Mouse (Mus musculus): ENCODE measurements around the gene Hoxb6. TPM values are rescaled to one million over a fixed set of nuclear protein-coding genes. Genes with fewer than 3 reads are reported as not detected.

Hoxb6 gene
- polyA plus RNA-seq, 1 experiment: 0.50 TPM

DNA sequence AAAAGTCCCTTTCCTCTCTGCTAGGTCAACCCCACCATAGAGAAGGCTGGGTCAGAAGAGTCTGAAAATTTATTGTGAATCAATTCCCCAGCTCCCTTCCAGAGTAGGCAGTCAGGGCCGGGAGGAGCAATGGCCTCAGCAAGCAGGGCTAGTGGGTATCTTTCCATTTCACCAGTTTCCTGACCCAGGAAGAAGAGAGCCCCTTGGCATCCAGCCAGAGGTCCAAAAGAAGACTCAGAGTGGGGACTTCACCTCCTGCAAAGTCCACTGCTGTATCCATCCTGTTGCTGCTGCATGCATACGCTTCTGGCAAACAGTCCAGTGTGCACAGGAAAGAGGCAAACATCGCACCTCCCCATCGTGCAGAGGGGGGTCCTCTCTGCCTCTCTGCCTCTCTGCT lies 16.4 kb upstream of the Hoxb6 start:
- no peak for DNase-seq
- H3K27me3 ChIP-seq (ENCODE audit: control insufficient read depth, insufficient read depth, low read length): peaks cover 42% of the 10 kb centered on the region
- no peaks in the 10 kb centered on the region; the same call in 1 of the 2 replicates for H3K4me1 ChIP-seq (replicated peaks; ENCODE audit: control insufficient read depth, insufficient read depth, low read length)
- 29% methylated on average over 4 of the region's 4 CpGs for WGBS
- H3K4me3 ChIP-seq (ENCODE audit: control insufficient read depth, insufficient read depth, low read length): no peak overlapping the region
- no peak for TF ChIP-seq POLR2A (IDR thresholded peaks at IDR 0.05; ENCODE audit: control insufficient read depth, extremely low read depth, insufficient read depth, low read length, poor library complexity)
- TF ChIP-seq CTCF (IDR thresholded peaks at IDR 0.05; ENCODE audit: borderline replicate concordance, control insufficient read depth, extremely low read depth, insufficient read depth, low read length, poor library complexity): no peak
- H3K36me3 ChIP-seq (ENCODE audit: control insufficient read depth, insufficient read depth, low read length): no peaks in the 10 kb centered on the region
- H3K27ac ChIP-seq (ENCODE audit: control insufficient read depth, insufficient read depth, low read length): no peak overlapping the region

DNA sequence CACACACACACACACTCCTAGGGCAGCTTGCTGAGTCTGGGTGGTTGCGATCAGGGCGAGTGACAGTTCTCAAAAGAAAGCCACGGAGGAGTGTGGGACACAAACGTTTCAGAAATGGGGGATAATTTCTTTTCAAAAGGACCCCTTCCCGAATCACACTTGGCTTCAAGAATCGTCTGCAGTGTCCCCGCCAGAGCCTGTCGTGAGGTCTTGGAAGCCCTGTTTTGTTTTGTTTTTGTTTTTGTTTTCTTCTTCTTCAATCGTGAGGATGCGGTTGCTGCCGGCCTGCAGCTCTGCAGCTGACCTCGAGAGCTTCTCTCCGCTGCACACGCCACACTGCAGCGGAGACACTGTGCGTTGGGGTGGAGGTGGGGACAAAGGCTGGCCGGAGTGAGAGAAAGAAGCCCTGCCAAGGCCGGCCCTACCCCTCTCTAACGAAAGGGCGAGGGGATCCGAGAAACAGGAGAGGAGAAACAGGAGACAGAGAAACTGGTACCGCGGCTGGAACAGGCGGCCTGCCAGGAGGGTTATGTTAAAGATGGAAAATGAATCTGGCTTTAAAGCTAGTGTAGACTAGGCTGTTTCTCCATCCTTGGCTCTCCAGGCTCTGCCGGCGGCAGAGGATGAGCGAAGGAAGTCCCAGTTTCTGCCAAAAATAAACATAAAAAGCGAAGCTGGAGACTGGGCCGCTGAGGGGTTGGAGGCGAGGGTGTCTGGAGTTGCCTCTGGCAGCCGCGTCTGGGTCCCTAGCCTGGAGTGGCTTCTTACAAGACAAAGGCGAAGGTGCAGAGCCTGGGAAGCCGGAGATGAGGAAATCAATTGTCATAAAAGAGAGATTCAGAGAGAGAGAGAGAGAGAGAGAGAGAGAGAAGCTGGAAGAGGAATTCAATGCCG lies 14.9 kb upstream of the Hoxb6 start:
- Histone ChIP-seq H3K27me3 (ENCODE audit: control insufficient read depth, insufficient read depth, low read length) (peaks cover 45% of the 10 kb centered on the region), H3K36me3 (ENCODE audit: control insufficient read depth, insufficient read depth, low read length) (no peaks in the 10 kb centered on the region), H3K4me1 (replicated peaks; ENCODE audit: control insufficient read depth, insufficient read depth, low read length) (no peaks in the 10 kb centered on the region), H3K27ac (ENCODE audit: control insufficient read depth, insufficient read depth, low read length) (no peak overlapping the region), H3K4me3 (ENCODE audit: control insufficient read depth, insufficient read depth, low read length) (no peak overlapping the region)
- 8% methylated on average over 35 of the region's 35 CpGs for WGBS
- no peak for DNase-seq
- TF ChIP-seq POLR2A (IDR thresholded peaks at IDR 0.05; ENCODE audit: control insufficient read depth, extremely low read depth, insufficient read depth, low read length, poor library complexity) (no peak), CTCF (IDR thresholded peaks at IDR 0.05; ENCODE audit: borderline replicate concordance, control insufficient read depth, extremely low read depth, insufficient read depth, low read length, poor library complexity) (no peak)

GRCm38 (mm10) chr11:96278324-96278723 lies 14.0 kb upstream of the Hoxb6 start:
- TF ChIP-seq POLR2A (IDR thresholded peaks at IDR 0.05; ENCODE audit: control insufficient read depth, extremely low read depth, insufficient read depth, low read length, poor library complexity) (no peak), CTCF (IDR thresholded peaks at IDR 0.05; ENCODE audit: borderline replicate concordance, control insufficient read depth, extremely low read depth, insufficient read depth, low read length, poor library complexity) (no peak)
- H3K27me3 ChIP-seq (ENCODE audit: control insufficient read depth, insufficient read depth, low read length): peaks cover 48% of the 10 kb centered on the region
- no peaks in the 10 kb centered on the region for H3K36me3 ChIP-seq (ENCODE audit: control insufficient read depth, insufficient read depth, low read length)
- H3K4me3 ChIP-seq (ENCODE audit: control insufficient read depth, insufficient read depth, low read length): no peak overlapping the region
- no peak overlapping the region for H3K27ac ChIP-seq (ENCODE audit: control insufficient read depth, insufficient read depth, low read length)
- no peak for DNase-seq
- 17% methylated on average over 14 of the region's 14 CpGs for WGBS
- no peaks in the 10 kb centered on the region for H3K4me1 ChIP-seq (replicated peaks; ENCODE audit: control insufficient read depth, insufficient read depth, low read length)

GRCm38 (mm10) chr11:96278773-96279172 lies 13.5 kb upstream of the Hoxb6 start:
- H3K4me3 ChIP-seq (ENCODE audit: control insufficient read depth, insufficient read depth, low read length): no peak overlapping the region
- peak; percentile 79 for DNase-seq
- no peak overlapping the region for H3K27ac ChIP-seq (ENCODE audit: control insufficient read depth, insufficient read depth, low read length)
- H3K4me1 ChIP-seq (replicated peaks; ENCODE audit: control insufficient read depth, insufficient read depth, low read length): no peaks in the 10 kb centered on the region
- WGBS: 1% methylated on average over 9 of the region's 9 CpGs
- TF ChIP-seq CTCF (IDR thresholded peaks at IDR 0.05; ENCODE audit: borderline replicate concordance, control insufficient read depth, extremely low read depth, insufficient read depth, low read length, poor library complexity) (peak; percentile 72; the same call in 1 of the 2 replicates), POLR2A (IDR thresholded peaks at IDR 0.05; ENCODE audit: control insufficient read depth, extremely low read depth, insufficient read depth, low read length, poor library complexity) (no peak)
- peaks cover 48% of the 10 kb centered on the region for H3K27me3 ChIP-seq (ENCODE audit: control insufficient read depth, insufficient read depth, low read length)
- no peaks in the 10 kb centered on the region for H3K36me3 ChIP-seq (ENCODE audit: control insufficient read depth, insufficient read depth, low read length)

- H3K4me1 ChIP-seq (replicated peaks; ENCODE audit: control insufficient read depth, insufficient read depth, low read length): no peaks in the 10 kb centered on the region; the same call in 1 of the 2 replicates
- no peak overlapping the region for H3K4me3 ChIP-seq (ENCODE audit: control insufficient read depth, insufficient read depth, low read length)
- no peaks in the 10 kb centered on the region for H3K36me3 ChIP-seq (ENCODE audit: control insufficient read depth, insufficient read depth, low read length)
- no peak for DNase-seq
- WGBS: 15% methylated on average over 31 of the region's 31 CpGs
- TF ChIP-seq CTCF (IDR thresholded peaks at IDR 0.05; ENCODE audit: borderline replicate concordance, control insufficient read depth, extremely low read depth, insufficient read depth, low read length, poor library complexity) (no peak), POLR2A (IDR thresholded peaks at IDR 0.05; ENCODE audit: control insufficient read depth, extremely low read depth, insufficient read depth, low read length, poor library complexity) (no peak)
- H3K27ac ChIP-seq (ENCODE audit: control insufficient read depth, insufficient read depth, low read length): no peak overlapping the region
- H3K27me3 ChIP-seq (ENCODE audit: control insufficient read depth, insufficient read depth, low read length): peaks cover 55% of the 10 kb centered on the region
These were observed 12.6 kb upstream of the Hoxb6 start for GRCm38 (mm10) chr11:96279421-96280233.
